Comparison of ENCODE assay signal across 21 mouse cellular contexts in genomic region chr10:20194847-20195540, GRCm38 (mm10). TPM values are rescaled to one million over a fixed set of nuclear protein-coding genes. Genes with fewer than 3 reads are reported as not detected.
DNase-seq lines count a peak whose midpoint lies in the region; ATAC-seq lines count a peak whose summit lies in the region.
"Had no signal": no experiment of that assay in that cellular context is flagged by ENCODE, and none has a peak within 500 bp of the region (broad histone marks: within the 10 kb centered on the region; RNA-seq: fewer than 3 reads in every experiment).

No protein-coding gene starts in this region.

- no peaks in the 10 kb centered on the region for H3K36me3 ChIP-seq in heart, embryonic 10.5 days
- H3K36me3 ChIP-seq in midbrain, embryonic 10.5 days = no peaks in the 10 kb centered on the region
- H3K36me3 ChIP-seq in midbrain, embryonic 15.5 days (replicated peaks) = no peaks in the 10 kb centered on the region
- H3K36me3 ChIP-seq: embryonic facial prominence, embryonic 13.5 days; liver, embryonic 12.5 days; stomach, embryonic 15.5 days had no signal

- H3K4me1 ChIP-seq in heart, embryonic 10.5 days = peaks cover 6% of the 10 kb centered on the region; the same call in 1 of the 2 replicates
- peaks cover 29% of the 10 kb centered on the region for H3K4me1 ChIP-seq in midbrain, embryonic 10.5 days
- peaks cover 7% of the 10 kb centered on the region; the same call in 1 of the 2 replicates for H3K4me1 ChIP-seq in midbrain, embryonic 15.5 days

- H3K4me3 ChIP-seq in heart, embryonic 10.5 days = no peak overlapping the region
- H3K4me3 ChIP-seq in midbrain, embryonic 10.5 days = peak overlapping the region; percentile 29
- no peak overlapping the region for H3K4me3 ChIP-seq in midbrain, embryonic 15.5 days
- H3K4me3 ChIP-seq: embryonic facial prominence, embryonic 13.5 days; liver, embryonic 12.5 days; stomach, embryonic 15.5 days had no signal

- ATAC-seq in midbrain, embryonic 15.5 days (replicated peaks) = no peak
- ATAC-seq: activated CD4-positive, CD25-positive, alpha-beta regulatory T cell, adult 4 months; hindbrain, postnatal 0 days; liver, embryonic 12.5 days had no signal

- 41% methylated on average over 13 of the region's 13 CpGs for WGBS in heart, embryonic 10.5 days
- 18% methylated on average over 13 of the region's 13 CpGs for WGBS in midbrain, embryonic 10.5 days
- WGBS in midbrain, embryonic 15.5 days = 15% methylated on average over 13 of the region's 13 CpGs

- DNase-seq in heart, embryonic 10.5 days (ENCODE audit: low spot score) = no peak
- no peak for DNase-seq in heart, adult 8-10 months (ENCODE audit: low spot score)
- peak; percentile 50 for DNase-seq in midbrain, embryonic 10.5 days (ENCODE audit: low spot score)
- peak; percentile 48 for DNase-seq in ZHBTc4 (ENCODE audit: low read depth, low spot score)
- DNase-seq in retina, postnatal 7 days (ENCODE audit: low read depth, low spot score) = peak; percentile 61
- no peak for DNase-seq in thymus, postnatal 14 days
- DNase-seq: adrenal gland, postnatal 25 days; cerebellum, adult 9-11 months; gastrocnemius, postnatal 10 days; heart, postnatal 10 days; kidney, adult 11 months; layer of hippocampus, postnatal 36 days; left cerebral cortex, postnatal 4 days; right cerebral cortex, postnatal 14 days; thymus, postnatal 25 days had no signal

- H3K9ac ChIP-seq in midbrain, embryonic 15.5 days = no peak overlapping the region
- H3K9ac ChIP-seq: embryonic facial prominence, embryonic 13.5 days; liver, embryonic 12.5 days; stomach, embryonic 15.5 days had no signal

- no peak overlapping the region for H3K4me2 ChIP-seq in midbrain, embryonic 15.5 days
- H3K4me2 ChIP-seq: embryonic facial prominence, embryonic 13.5 days; liver, embryonic 12.5 days; stomach, embryonic 15.5 days had no signal

- H3K27ac ChIP-seq in heart, embryonic 10.5 days = peak overlapping the region; percentile 36; the same call in 1 of the 2 replicates
- peak overlapping the region; percentile 76 for H3K27ac ChIP-seq in midbrain, embryonic 10.5 days (replicated peaks)
- no peak overlapping the region for H3K27ac ChIP-seq in midbrain, embryonic 15.5 days
- H3K27ac ChIP-seq: embryonic facial prominence, embryonic 13.5 days; hindbrain, postnatal 0 days; liver, embryonic 12.5 days; stomach, embryonic 15.5 days had no signal

- no peaks in the 10 kb centered on the region for H3K9me3 ChIP-seq in heart, embryonic 10.5 days
- H3K9me3 ChIP-seq in midbrain, embryonic 10.5 days (replicated peaks) = no peaks in the 10 kb centered on the region
- no peaks in the 10 kb centered on the region for H3K9me3 ChIP-seq in midbrain, embryonic 15.5 days
- H3K9me3 ChIP-seq: embryonic facial prominence, embryonic 13.5 days; liver, embryonic 12.5 days; stomach, embryonic 15.5 days had no signal

- H3K27me3 ChIP-seq in heart, embryonic 10.5 days (ENCODE audit: insufficient read depth, poor library complexity, severe bottlenecking) = no peaks in the 10 kb centered on the region
- H3K27me3 ChIP-seq in midbrain, embryonic 10.5 days (ENCODE audit: low read depth, poor library complexity, severe bottlenecking) = no peaks in the 10 kb centered on the region
- no peaks in the 10 kb centered on the region for H3K27me3 ChIP-seq in midbrain, embryonic 15.5 days (replicated peaks)
- H3K27me3 ChIP-seq: embryonic facial prominence, embryonic 13.5 days; liver, embryonic 12.5 days; stomach, embryonic 15.5 days had no signal

RNA-seq across cellular contexts. Expression of gene Map7, which starts 46.7 kb away (rescaled TPM):
- polyA plus RNA-seq in heart, embryonic 10.5 days (2016; fragmentation: Nextera tagmentation; extraction: Ambion mirVana) = 3.8 and 4.8 TPM in 2 replicates
- 10 to 100 TPM; 13.7 to 20.4 (median 15.3) TPM for total RNA-seq in heart, adult 8-10 months (2022)
- polyA plus RNA-seq in midbrain, embryonic 10.5 days (2016; fragmentation: Nextera tagmentation; extraction: Ambion mirVana) = 9.9 and 10.9 TPM in 2 replicates
- 6.6 and 7.7 TPM in 2 replicates for polyA plus RNA-seq in midbrain, embryonic 15.5 days (2015; fragmentation: Nextera tagmentation; extraction: Ambion mirVana)

Comparison
In these comparisons a context has a peak if more than half of its experiments do, and no peak if none do; other contexts are left out.
1. DNase-seq: peak in midbrain, embryonic 10.5 days (single experiment), ZHBTc4 (single experiment) and retina, postnatal 7 days (single experiment); none in heart, embryonic 10.5 days (single experiment), heart, adult 8-10 months (single experiment) and thymus, postnatal 14 days (single experiment).